Mouse (Mus musculus) testis, adult 2 months (tissue): Measurements from ENCODE around the gene Stard3. TPM values are rescaled to one million over a fixed set of nuclear protein-coding genes. Genes with fewer than 3 reads are reported as not detected.

Source experiments
- H3K27ac ChIP-seq: fragments of 200-500 bp; 2 replicates; pipeline ENCODE4 v1.5.1; 2012; ENCODE audit warnings: low read depth, low read length; ENCODE audit not compliant: control insufficient read depth, insufficient read depth
- H3K27me3 ChIP-seq: fragments of 200-500 bp; 2 replicates; pipeline ENCODE4 v1.6.1; 2012; ENCODE audit warnings: mild to moderate bottlenecking, low read length, moderate library complexity; ENCODE audit not compliant: control insufficient read depth, insufficient read depth
- H3K36me3 ChIP-seq: fragments of 200-500 bp; 2 replicates; pipeline ENCODE4 v1.6.1; 2012; ENCODE audit warnings: mild to moderate bottlenecking, low read length; ENCODE audit not compliant: control insufficient read depth, insufficient read depth
- H3K4me1 ChIP-seq: fragments of 200-500 bp; 2 replicates; pipeline ENCODE4 v1.6.1; 2012; ENCODE audit warnings: low read length; ENCODE audit not compliant: control insufficient read depth, insufficient read depth
- H3K4me3 ChIP-seq: fragments of 200-500 bp; 2 replicates; pipeline ENCODE4 v1.5.1; 2012; ENCODE audit warnings: low read depth, mild to moderate bottlenecking, low read length, moderate library complexity, mixed read lengths; ENCODE audit not compliant: control insufficient read depth
- CTCF ChIP-seq: fragments of 200-500 bp; IDR thresholded peaks from 2 replicates; pipeline ENCODE4 v1.5.1; 2012; ENCODE audit warnings: low read depth, mild to moderate bottlenecking, inconsistent platforms, low read length, moderate library complexity; ENCODE audit not compliant: control insufficient read depth, insufficient read depth, insufficient replicate concordance
- POLR2A ChIP-seq: fragments of 200-500 bp; IDR thresholded peaks from 2 replicates; pipeline ENCODE4 v1.6.1; 2012; ENCODE audit warnings: low read depth, mild to moderate bottlenecking, inconsistent platforms, low read length, moderate library complexity; ENCODE audit not compliant: control insufficient read depth
- polyA plus RNA-seq: library from polyadenylated mRNA; depleted of rRNA; stranded (reverse); fragments of >200 nt; gene quantifications from 2 replicates; pipeline ENCODE4 v1.2.3, GENCODE M21; 2012

Gene Stard3
- polyA plus RNA-seq, 1 experiment = 24.3 TPM

DNA sequence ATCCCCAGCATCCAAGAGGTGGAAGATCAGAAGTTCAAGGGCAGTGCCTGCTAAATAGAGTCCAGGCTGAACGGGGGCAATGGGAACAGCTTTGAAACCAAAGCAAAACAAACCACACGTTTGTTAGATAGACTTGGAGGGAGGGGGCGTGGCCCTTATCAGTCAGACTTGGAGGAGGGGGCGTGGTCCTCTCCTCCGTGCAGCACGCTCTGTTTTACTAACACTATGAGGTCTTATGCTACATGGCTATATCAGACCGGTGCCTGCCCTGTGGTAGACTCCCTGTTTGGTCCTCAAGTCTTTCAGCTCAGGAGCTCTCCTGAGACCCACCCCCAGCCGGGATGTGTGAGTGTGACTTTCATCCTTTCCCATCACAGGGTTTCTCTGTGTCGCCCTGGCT, 22.9 kb upstream of the Stard3 start:
- H3K27me3 ChIP-seq = no peaks in the 10 kb centered on the region
- H3K4me3 ChIP-seq = no peak overlapping the region
- no peaks in the 10 kb centered on the region for H3K36me3 ChIP-seq
- TF ChIP-seq POLR2A = no peak
- no peak for TF ChIP-seq CTCF
- no peak overlapping the region for H3K27ac ChIP-seq
- H3K4me1 ChIP-seq = peaks cover 24% of the 10 kb centered on the region

DNA sequence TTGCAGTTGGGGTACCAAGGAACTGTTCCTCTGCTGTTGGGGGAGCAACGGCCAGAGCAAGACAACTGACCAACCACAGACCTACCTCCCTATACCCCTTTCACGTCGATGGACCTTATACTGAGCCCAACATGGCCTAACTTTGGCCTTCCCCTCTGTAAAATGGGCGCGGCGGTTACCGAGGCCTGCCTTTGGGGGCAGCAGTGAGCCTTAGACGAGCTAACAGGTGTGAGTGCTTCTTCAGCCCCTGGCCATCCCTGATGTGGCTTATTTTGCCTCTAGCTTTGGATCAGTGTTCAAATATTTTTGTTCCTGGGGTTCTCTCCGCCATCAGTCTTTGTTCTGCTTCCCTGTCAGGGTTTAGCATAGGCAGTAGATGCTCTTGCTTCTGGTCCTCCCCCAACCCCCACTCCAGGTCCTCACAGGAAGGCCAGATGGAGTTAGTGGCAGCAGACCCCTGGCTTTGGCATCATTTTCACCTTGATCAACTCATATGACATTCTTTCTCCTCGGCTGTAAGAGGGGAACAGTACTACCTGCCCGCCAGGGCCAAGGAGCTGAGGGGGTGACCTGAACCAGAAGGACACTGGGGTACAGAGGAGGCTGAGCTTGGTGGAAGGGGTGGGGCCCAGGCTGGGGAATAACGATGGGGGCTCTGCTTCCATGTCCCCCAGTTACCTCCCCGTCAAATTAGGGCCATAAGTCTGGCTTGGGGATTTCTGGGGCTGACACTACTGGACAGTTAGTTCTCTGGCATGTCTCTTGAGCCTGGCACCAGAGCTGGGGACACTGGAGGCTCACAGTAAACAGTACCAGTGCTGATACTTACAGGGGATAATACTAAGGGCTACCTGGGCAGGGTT, 21.7 kb upstream of the Stard3 start:
- no peaks in the 10 kb centered on the region for H3K36me3 ChIP-seq
- no peaks in the 10 kb centered on the region for H3K27me3 ChIP-seq
- no peak overlapping the region for H3K27ac ChIP-seq

DNA sequence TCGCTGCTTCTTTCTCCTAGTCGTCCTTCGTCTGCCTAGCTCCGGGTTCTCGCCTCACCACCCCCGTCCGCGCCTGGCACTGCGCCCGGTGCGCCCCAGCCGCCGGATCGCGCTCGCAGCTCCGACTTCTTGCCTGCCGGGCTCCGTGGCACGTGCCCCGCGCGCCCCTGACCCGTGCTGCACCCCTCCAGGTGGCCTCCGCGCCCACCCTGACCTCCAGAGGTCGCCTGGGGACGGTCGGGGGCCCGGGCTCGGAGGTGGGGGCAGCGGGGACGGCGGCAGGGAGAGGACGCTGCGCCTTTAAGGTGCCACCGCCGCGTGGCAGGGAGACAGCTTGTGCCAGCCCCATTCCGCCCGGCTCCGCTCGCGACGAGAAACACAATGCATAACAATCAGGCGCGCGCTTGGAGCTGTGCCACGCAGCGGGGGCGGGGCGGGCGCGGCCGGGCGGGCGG, 19.6 kb upstream of the Stard3 start:
- peak overlapping the region; percentile 38 for H3K4me3 ChIP-seq
- TF ChIP-seq POLR2A = no peak
- no peak for TF ChIP-seq CTCF
- no peaks in the 10 kb centered on the region for H3K36me3 ChIP-seq
- H3K27ac ChIP-seq = no peak overlapping the region
- H3K27me3 ChIP-seq = no peaks in the 10 kb centered on the region
- H3K4me1 ChIP-seq = peaks cover 23% of the 10 kb centered on the region

More for the DNA sequence above, 21.7 kb upstream of the Stard3 start:
- Histone ChIP-seq H3K4me3 (no peak overlapping the region), H3K4me1 (peaks cover 24% of the 10 kb centered on the region)
- TF ChIP-seq POLR2A (no peak), CTCF (no peak; the same call in 1 of the 2 replicates)

DNA sequence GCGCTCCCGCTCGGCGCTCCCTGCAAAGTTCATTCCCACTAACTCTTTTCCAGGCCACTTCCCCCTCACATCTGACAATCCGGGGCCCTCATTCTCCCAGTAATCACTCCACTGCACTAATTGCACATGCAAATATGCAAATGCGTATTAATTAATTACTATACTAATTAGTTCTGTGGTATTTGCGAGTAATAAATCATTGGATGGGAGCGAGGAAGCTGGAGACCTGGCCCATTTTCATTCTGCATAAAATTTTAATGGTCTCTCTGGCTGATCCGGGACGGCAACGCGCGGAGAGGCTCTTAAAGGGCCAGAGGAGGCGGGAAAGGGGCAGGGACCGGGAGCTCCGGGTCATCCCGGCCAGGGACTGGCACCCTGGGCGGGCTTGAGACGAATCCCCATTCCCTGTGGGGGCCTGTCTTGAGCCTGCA, 19.1 kb upstream of the Stard3 start:
- no peaks in the 10 kb centered on the region for H3K27me3 ChIP-seq
- H3K27ac ChIP-seq = no peak overlapping the region
- no peaks in the 10 kb centered on the region for H3K36me3 ChIP-seq
- H3K4me3 ChIP-seq = no peak overlapping the region
- TF ChIP-seq CTCF (no peak), POLR2A (no peak)
- peaks cover 18% of the 10 kb centered on the region for H3K4me1 ChIP-seq

DNA sequence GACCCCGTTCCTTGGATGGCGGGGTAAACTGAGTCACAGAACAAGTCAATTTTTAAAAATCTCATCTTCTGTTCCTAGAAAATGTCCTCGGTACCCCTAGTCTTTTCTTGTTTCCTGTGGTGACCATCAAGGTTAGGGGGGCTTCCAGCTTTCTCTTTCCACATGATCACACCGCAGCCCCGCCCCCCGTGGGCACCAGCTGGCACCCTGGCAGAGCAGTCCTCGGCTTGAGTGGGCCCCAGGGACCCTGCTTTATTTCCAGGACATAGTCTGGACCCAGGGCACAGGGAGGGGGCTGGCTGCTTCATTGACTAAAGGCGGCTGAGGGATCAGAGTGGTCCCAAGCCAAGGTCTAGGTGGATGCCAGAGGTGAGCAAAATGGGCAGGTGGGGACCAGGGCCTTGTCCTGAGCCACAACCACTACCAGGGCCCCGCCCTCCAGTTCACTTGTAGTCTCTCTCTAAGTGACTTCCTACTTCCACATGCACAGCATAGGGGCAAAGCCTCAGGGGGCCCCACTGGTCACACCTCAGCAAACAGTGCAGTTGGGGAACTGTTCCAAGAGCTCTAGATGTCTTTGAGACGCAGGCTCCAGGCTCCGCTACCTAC, 18.4 kb upstream of the Stard3 start:
- H3K36me3 ChIP-seq = no peaks in the 10 kb centered on the region
- TF ChIP-seq CTCF (no peak), POLR2A (no peak)
- H3K27me3 ChIP-seq = no peaks in the 10 kb centered on the region
- H3K4me3 ChIP-seq = no peak overlapping the region
- no peak overlapping the region for H3K27ac ChIP-seq
- H3K4me1 ChIP-seq = peaks cover 11% of the 10 kb centered on the region

DNA sequence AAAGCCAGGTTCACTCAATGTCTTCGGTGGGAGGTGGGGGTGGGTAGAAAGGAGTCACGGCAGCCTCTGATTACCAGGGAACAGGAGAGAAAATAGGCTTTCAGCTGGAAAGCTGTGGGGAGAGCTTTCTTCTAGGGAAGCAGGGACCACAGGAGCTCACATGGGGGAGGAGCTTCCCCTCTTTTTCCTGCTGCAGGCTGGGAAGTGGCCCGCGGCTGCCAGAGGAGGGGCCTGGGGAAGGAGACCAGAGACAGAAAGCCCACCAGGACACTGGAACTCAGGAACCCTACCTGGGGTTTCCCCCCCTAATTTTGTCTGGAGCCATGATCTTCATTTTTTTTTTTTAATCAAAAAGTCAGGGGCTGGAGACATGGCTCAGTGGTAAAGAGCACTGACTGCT, 17.6 kb upstream of the Stard3 start:
- Histone ChIP-seq H3K4me3 (no peak overlapping the region), H3K27ac (no peak overlapping the region), H3K36me3 (no peaks in the 10 kb centered on the region), H3K27me3 (no peaks in the 10 kb centered on the region), H3K4me1 (peaks cover 10% of the 10 kb centered on the region)
- TF ChIP-seq CTCF (no peak), POLR2A (no peak)

DNA sequence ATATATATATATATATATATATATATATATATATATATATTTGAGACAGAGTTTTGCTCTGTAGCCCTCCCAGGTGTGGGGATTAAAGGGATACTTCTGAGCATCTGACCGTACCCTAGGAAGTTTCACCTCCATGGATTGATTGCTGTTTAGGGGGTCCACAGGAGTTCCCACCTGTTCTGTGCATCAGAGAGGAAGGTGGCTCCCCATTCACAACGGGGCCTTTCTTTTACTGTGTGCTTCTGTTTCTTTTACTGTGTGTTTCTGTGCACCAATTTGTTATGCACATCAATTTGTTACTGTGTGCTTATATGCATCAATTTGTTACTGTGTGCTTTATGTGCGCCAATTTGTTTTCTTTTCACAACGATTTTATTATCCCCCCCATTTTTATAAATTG, 17.0 kb upstream of the Stard3 start:
- H3K36me3 ChIP-seq = no peaks in the 10 kb centered on the region
- no peak overlapping the region for H3K27ac ChIP-seq
- no peaks in the 10 kb centered on the region for H3K27me3 ChIP-seq
- TF ChIP-seq CTCF = no peak
- no peak for TF ChIP-seq POLR2A
- H3K4me3 ChIP-seq = no peak overlapping the region
- H3K4me1 ChIP-seq = peaks cover 10% of the 10 kb centered on the region
